Mouse (Mus musculus) urinary bladder, postnatal 10 days (tissue): ENCODE data around the gene Tob1.

Experiments
- DNase-seq: peaks from one replicate; pipeline ENCODE4 v3.0.0; 2022; ENCODE audit warnings: low spot score

The Tob1 gene

DNA sequence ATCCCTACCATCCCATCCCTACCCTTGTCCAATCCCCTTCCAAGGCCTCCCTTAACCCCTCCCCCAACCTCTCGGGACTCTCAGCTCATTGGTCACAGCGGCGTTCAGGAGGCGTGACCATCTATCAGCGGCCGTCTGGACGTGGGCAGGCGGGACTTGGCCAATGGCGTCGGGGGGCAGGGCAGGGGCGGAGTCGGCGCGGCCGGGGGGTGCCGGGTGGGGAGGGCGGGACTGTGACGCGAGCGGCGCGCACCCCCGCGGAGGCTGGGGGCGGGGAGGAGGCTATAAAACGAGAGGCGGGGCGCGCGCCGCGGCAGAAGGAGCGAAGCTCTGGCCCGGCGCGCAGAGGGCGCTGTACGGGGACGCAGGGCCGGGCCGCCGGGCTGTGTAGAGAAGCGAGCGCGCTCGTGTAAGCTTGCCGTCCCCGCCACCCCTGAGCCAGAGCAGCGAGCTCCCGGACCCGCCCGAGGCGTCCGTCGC lies at the start of gene Tob1:
Gene Tob1, plus strand, starts transcription at position 331 of the 480 bp plus-strand sequence.
- DNase-seq = peak; percentile 92

DNA sequence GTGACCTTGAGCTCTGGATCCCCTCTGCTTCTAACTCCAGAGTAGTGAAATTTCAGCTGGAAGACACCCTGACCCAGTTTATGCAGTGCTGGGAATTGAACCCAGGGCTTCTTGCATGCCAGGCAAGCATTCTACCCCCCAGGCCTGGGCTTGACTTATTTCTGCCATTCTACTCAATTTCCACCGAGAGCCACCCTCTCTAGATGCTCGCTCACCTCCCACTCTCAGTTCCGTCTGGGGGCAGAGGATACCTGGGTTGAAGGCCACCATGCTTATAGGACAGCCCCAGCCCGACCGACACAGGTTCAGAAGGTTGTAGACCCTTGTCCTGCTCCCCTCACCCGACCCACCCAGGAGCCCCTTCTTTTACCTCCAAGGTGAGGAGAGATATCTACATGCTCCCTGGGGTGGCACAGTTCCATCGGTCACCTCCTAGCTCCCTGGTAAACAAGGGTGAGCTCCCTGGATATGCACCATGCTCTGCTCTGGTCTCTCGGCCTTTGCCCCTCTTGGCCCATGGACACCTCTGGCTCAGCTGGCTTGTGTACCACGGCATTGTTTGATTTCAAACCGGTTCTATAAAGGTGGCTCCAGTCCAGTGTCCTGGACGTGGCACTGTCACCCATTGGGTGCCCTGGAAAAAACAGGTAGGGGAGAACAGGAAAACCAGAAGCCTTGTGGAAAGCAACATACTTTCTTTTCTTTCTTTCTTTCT lies 49.2 kb upstream of the Tob1 start:
- no peak for DNase-seq

DNA sequence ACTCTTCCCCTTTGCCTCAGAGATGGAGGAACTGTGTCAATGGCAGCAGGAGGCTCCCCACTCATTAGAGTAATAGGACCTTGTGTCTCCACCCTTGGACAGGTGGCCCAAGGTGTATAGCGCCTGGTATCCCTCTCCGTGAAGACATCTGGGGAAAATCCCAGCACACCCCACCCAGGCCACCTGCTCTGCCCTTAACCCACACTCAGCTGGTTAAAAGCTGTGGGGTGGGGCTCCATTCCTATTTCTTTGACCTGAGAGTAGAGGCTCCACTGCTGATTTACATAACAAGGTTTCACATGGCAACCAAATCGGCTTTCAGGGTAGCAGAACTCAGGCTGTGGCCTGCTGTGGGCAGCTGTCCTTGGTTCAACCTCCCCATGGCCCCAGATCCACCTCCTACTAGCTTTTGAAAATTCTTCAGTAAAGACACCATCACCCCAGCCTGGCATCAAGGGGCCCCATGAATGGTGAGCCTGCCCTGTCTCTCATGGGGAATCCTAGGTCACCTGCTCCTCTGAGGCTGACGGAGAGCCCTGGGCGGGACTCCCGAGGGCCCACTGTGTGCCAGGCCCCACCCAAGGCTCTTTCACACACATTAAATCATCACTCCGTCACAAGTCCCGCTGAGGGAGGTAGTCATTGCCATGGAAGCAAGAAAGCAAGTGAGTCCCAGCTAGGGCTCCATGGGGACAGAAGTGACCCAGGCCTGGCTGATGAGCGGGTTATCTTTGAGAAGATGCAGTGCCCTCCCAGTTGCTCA lies 48.1 kb upstream of the Tob1 start:
- DNase-seq = no peak

DNA sequence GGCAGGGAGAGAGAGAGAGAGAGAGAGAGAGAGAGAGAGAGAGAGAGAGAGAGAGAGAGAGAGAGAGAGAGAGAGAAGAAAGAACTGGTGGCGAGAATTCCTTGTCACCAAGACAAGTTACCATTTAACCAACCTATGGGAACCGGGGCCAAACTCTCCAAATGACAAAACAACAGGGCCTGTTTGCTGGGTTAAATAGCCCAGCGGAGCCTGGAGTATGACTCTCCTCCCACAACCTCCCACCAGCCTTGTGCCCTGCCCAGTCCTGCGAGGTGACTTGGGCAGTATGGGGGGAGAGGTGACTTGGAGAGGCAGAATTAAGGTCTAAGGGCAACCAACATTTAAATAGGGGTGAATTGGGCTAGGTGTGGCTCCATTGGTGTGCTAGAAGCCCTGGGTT lies 45.5 kb upstream of the Tob1 start:
- DNase-seq = no peak

DNA sequence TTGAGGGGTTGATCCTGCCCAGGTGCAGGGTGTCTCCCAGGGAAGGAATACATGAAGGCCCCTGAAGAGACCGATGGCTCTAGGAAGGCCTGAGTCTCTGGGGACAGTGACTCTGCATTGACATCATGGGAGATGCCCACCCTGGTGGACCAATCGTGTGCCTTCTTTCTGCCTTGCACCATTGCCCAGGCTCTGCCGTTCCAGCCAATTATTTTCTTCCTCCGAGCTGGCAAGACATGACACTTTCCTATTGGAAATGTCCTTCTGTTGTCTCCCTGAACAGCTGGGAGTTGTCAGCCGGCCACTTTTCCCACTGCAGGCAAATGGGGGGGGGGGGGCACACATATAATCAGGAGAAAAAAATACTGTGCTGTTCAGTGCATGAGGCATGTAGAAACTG lies 43.0 kb upstream of the Tob1 start:
- DNase-seq = no peak

DNA sequence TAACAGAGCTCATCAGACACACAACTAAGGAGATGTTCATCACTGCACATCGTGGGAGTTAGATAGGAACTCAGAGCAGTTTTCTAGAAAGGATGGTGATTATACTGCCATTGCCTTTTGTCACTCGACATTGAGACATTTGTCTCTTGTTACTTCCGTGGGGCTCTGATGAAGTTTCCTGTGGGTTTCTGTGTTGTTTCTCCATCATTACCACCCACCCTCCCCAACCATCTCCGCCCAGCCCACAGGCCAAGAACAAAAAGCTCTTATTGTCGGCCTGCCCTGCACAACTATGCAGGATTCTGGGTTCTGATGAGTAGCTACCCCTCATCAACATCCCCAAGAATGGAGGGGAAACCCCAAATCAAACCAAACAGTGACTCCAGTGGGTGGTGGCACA lies 41.7 kb upstream of the Tob1 start:
- DNase-seq = no peak

DNA sequence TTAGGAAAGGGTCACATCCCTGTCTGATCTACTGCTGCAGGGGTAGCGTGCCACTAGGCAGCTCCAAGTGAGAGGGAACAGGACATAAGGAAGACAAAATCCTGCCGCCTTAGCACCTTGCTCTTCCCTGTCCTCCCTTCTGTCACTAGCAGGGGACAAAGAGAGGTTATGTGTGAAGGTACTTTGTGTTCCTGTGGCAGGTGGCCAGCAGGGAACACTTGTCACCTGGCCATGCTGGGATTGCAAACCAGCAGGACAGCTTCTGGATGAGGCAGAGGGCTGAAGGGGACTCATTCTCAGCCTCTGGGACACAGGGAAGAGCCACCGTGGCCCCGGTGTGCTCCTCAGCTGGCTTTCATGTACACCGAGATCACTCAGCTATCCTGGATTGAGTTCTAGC lies 39.6 kb upstream of the Tob1 start:
- no peak for DNase-seq

DNA sequence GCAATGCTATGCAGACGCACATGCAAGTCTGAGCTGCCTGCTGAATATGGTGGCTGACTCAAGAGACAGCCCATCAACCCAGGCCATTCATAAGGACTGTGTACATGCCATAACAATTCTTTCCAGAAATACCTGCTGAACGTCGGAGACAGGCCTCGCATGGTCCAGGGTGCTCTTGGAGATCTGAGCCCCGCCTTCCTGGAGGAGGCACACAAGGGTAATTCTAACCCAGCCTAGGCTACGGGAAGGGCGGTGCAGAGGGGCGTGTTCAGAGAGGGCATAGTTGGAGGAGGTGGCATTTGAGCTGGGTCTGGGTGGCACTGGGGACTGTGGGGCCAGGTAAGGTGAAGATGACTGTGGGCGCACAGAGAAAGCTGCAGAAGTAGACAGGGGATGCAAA lies 39.1 kb upstream of the Tob1 start:
- DNase-seq = no peak

DNA sequence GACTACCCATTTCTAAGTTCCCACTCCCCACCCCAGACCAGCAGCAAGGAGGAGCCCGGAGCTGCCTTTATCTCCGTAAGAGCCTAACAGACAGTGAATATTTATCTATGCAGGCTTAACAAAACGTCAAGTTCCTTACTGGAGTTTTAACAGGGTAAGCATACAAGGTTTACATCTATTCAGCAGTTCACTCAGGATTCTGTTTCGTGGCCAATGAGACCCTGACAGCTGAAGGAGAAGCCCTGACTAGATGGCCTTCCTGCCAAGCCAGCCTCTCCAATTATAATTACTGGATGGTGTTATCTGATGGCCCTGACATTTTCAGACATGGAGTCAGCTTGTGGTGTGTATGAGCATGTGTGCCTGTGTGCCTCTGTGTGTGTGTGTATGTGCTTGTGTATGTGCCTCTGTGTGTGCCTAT lies 37.5 kb upstream of the Tob1 start:
- no peak for DNase-seq

DNA sequence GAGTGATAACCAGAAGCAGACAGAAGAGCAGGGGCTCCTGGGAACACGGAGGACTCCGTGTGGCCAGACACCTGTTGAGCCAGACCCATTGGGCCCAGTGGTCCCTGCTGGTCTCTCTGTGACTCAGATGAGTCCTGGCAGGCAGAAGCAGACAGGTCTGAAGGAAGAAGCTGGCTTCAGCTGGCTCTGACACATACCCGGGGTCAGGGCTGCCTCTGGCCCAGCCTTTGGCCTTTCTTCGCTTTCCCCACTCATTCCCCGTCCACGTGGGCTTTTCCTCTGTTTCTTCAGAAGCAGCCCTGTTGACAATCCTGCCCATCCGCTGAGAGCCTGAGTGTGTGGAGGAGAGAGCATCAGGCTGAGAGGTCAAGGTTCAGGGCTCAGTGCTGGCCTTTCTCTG lies 36.0 kb upstream of the Tob1 start:
- no peak for DNase-seq

DNA sequence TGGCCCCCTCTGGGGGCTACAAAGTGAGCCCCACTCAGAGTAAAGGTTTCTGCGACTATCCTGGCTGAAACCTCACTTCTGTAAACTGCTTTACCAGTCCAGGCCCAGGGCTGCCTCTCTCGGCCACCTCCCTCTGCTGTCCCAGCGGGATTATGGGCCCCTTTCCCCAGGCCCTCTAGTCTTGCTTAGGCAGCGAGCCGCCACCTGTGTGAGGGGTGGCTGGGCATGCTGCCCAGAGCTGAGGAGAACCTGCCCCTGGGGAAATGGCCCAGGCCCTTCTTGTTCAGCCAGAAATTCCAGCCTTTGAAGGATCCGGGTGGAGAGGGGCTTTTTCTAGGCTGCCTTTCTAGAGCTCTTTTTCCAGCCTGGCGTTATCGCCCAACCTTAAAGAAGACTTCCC lies 35.6 kb upstream of the Tob1 start:
- DNase-seq = no peak

DNA sequence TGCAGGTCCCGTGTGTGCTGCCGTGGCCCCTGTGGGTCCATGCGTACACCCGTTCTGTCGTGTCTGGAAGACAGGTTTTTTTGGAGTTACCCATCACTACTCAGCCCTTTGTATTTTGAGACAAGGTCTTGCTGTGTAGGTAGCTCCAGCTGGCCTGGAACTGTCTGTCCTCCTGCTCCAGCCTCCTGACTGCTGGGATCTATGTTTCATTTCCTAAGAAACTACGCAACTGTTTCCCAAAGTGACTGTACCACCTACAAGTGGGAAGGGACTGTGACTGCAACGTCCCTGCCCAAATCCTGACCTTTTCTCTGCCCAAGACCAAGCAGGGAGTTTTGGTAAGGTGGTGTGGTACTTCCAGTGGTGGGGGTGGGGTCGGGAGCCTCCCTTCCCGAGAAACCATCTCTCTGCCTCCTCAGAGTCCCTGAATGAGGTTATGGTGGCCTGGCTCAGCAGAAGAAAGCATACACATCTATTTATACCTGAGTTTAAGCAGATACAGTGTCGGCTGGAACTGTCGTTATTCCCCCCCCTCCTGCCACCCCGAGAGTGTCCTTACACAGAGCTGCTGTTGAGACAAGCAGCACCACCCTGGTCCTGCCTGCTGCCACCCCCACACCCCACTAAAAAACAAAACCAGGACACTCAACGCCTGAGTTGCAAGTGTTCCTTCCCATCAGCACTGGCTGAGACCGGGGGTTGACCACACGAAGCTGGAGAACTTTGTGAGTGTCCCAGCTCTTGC lies 33.2 kb upstream of the Tob1 start:
- DNase-seq = no peak

DNA sequence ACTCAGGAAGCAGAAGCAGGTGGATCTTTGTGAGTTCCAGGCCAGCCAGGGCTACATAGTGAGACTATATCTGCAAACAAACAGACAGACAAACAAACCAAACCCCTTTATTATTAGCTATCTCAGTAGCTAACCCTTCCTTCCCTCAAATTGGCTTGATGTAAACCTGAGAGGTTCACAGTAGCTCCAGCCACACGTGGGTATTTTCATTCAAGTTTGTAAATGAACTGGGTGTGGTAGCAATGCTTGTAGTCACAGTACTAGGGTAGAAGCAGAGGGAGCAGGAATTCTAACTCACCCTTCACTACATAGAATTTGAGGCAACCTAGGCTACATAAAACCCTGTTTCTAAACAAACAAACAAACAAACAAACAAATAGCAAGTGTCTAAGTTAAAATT lies 31.5 kb upstream of the Tob1 start:
- DNase-seq = no peak

DNA sequence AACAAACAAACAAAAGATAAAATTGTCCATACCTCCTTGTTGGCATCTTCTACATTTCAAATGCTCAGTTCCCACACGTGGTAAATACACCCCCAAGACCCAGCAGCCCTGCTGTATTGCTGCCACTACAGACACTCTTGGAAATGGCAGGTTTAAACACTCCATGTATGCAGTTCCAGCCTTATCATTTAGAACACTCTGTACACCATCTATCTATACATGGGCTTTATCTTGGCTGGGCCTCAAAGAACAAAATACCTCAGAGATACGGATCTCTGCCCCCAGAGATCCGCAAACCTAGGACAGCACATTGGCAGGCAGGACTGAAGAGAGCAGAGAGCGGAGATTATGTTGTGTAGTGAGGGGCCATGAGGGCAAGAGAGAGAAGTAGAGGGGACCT lies 31.1 kb upstream of the Tob1 start:
- DNase-seq = no peak

DNA sequence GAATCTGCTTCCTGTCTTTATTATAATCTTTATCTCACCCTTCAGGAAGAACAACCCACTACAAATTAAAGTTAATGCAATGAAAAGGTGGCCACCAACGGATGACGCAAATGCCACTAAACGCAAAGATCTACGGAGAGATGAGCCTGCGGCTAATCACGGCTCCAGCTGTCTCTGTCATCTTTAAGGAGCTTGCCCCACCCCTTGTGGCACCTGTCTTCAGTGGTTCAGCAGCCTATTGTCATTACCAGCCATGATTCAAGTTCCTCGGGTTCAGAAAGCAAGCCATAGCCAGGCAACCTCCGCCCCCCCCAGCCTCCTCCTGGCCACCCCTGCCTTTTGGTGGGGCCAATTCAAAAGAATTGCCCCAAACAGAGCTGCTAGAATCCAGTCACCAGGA lies 29.6 kb upstream of the Tob1 start:
- DNase-seq = no peak

DNA sequence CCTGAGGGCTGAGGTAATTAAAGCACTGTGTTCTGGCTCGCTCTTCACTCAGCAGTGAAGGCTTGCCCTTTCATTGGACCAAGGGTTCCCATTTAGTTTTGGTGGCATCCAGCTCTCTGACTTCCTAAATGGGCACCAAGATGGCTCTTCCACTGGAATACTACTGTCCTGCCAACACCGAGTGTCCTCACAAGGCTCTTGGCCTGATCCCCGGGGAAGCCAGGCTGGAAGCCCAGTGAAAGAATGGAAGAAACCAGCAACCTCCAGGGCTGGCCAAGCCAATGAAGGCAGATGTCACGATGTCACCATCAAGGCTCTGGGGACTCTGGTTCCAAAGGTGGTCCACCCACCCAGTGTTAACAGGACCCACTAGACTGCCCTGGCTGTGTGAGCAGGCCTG lies 28.5 kb upstream of the Tob1 start:
- DNase-seq = no peak

DNA sequence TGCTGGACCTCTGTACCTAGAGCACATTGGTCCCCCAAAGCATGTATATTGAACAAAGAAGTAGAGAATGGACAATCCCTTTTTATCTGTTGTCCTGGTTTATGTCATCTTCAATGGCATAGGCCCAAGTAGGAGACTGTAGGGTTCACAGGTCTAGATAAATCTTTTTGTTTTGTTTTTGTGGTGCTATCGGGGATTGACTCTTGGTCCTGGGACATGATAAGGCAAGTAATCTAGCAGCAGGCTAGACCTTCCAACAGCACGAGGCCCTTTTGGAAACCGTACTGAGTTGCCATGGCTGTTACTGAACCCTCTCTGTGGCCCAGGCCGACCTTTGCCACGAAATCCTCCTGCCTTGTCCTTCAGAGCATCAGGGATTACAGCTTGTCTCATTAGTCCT lies 28.1 kb upstream of the Tob1 start:
- no peak for DNase-seq

DNA sequence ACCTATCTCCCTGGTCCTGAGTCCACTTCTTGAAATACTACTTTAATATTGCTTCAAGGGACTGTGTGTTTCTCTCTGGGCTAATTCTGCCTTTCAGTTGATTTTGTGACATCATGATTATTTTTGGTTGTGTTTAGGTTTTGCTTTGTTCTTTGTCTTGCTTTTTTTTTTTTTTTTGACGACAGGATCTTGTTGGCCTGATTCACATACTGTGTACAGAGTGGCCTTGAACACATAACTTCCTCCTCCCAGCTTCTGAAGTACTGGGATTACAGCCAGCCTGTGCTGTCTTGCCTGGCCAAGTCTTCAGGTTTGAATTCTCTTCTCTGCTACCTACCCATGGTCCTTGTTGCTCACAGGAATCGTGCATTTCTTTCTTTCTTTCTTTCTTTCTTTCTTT lies 27.6 kb upstream of the Tob1 start:
- DNase-seq = no peak

DNA sequence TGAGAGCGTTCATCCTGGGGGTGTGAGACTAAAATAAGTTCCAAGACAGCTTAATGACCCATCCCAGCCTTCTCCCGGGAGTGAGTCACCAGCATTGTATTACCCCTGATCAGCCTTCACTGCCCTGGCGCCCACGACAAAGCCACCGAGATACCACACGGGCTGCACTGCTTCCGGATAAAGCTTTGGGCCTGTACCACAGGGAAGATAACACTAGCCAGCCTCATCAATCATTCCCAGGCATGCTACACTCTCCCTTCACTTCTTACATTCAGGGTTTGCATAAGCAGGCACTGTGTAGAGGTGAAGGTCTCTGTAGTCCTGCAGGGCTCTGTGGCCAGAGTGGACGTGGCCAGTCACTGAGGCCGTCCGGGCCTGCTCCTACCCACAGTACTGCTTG lies 21.7 kb upstream of the Tob1 start:
- DNase-seq = no peak

DNA sequence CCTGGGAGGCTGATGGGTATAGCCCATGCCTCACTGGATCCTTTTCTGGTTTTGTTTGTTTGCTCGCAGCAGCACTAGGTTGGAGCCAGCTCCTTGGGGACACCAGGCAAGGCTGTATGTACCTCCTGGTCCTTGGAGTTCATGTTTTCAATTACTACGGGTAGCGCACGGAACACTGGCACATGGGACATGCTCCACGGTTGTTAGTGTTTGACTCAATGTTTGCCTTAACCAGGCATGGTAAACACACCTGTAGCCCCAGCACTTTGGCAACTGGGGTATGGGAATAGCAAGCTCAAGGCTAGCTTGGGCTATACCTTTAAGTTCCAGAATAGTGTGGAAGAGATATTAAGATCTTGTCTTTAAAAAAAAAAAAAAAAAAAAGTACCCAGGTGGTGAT lies 20.6 kb upstream of the Tob1 start:
- DNase-seq = no peak

DNA sequence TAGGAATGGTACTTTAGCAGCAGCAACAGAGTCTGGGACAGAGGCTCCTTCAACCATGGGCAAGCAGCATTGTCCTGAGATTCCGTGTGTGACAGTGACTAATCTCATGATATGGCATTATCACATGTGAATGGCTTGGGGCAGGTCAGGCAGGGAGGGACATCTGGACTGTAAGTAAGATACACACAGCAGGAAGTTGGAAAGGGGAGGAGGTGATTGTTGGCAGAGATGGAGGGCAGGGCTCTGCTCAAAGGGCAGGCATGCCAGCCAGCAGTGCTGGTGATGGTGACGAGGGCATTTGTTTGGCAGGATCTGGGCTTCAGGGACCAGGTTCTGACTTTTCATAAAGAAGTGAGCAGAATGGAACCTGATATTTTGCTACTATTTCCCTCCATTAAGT lies 18.1 kb upstream of the Tob1 start:
- DNase-seq = no peak

DNA sequence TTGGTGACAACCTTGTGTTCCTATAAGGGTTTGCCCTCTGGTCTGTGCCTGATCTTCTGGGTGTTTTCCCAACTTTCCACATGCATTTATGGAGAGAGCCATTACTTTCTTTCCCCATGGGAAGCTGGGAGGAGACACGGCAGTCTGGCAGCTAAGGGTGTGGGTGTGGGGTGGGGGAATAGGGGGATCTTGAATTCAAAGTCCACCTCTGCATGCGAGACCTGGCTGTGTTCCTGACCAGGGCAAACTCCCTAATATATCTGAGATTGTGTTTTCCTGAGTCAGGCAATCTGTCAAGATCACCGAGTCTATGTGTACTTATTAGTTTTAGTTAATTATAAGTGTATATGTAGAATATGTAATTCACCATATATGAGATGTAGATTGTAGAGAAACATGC lies 14.9 kb upstream of the Tob1 start:
- no peak for DNase-seq
